Mouse (Mus musculus) spleen, adult 2 months (tissue): ENCODE measurements around the gene Jsrp1. TPM values are rescaled to one million over a fixed set of nuclear protein-coding genes. Genes with fewer than 3 reads are reported as not detected.

Experiments used
- DNase-seq, 2 experiments: peaks; one replicate each; pipeline versions ENCODE4 v3.0.0 to v3.0.0-alpha.2; 2012 to 2021; ENCODE audit warnings: low spot score in 2 of 2, low read depth in 1 of 2
- H3K27ac ChIP-seq: fragments of 200-500 bp; 2 replicates; pipeline ENCODE4 v1.5.1; 2012; ENCODE audit warnings: low read length, inconsistent platforms; ENCODE audit not compliant: insufficient read depth
- H3K27me3 ChIP-seq: fragments of 200-500 bp; 2 replicates; pipeline ENCODE4 v1.6.1; 2012; ENCODE audit warnings: mild to moderate bottlenecking, moderate library complexity, low read length, inconsistent platforms; ENCODE audit not compliant: control insufficient read depth, insufficient read depth
- H3K36me3 ChIP-seq: fragments of 200-500 bp; 2 replicates; pipeline ENCODE4 v1.6.1; 2012; ENCODE audit warnings: mild to moderate bottlenecking, low read length, inconsistent platforms; ENCODE audit not compliant: control insufficient read depth, insufficient read depth
- H3K4me1 ChIP-seq: fragments of 200-500 bp; 2 replicates; pipeline ENCODE4 v1.6.1; 2011; ENCODE audit warnings: inconsistent platforms; ENCODE audit not compliant: control insufficient read depth, insufficient read depth, insufficient read length
- H3K4me3 ChIP-seq: fragments of 200-500 bp; 2 replicates; pipeline ENCODE4 v1.5.1; 2011; ENCODE audit warnings: mild to moderate bottlenecking, inconsistent platforms; ENCODE audit not compliant: insufficient read depth, insufficient read length; ENCODE audit errors: extremely low read depth
- CTCF ChIP-seq: fragments of 200-500 bp; IDR thresholded peaks from 2 replicates; pipeline ENCODE4 v1.5.1; 2011; ENCODE audit warnings: mild to moderate bottlenecking, inconsistent platforms; ENCODE audit not compliant: insufficient read depth, insufficient read length, insufficient replicate concordance; ENCODE audit errors: extremely low read depth
- POLR2A ChIP-seq: fragments of 200-500 bp; IDR thresholded peaks from 2 replicates; pipeline ENCODE4 v1.6.1; 2011; ENCODE audit warnings: low read depth, low read length, inconsistent platforms
- WGBS: fragments of 180-500 bp; shearing (Covaris S2); methylation state at CpG from one replicate; pipeline ENCODE4 v1.1.7; 2018; 5-methylcytosine and 5-hydroxymethylcytosine counted together
- polyA plus RNA-seq: library from polyadenylated mRNA; depleted of rRNA; stranded (reverse); fragments of >200 nt; gene quantifications from 2 replicates; pipeline ENCODE4 v1.2.3, GENCODE M21; 2012; rRNA removed

The Jsrp1 gene
- polyA plus RNA-seq, 1 experiment = not detected

DNA sequence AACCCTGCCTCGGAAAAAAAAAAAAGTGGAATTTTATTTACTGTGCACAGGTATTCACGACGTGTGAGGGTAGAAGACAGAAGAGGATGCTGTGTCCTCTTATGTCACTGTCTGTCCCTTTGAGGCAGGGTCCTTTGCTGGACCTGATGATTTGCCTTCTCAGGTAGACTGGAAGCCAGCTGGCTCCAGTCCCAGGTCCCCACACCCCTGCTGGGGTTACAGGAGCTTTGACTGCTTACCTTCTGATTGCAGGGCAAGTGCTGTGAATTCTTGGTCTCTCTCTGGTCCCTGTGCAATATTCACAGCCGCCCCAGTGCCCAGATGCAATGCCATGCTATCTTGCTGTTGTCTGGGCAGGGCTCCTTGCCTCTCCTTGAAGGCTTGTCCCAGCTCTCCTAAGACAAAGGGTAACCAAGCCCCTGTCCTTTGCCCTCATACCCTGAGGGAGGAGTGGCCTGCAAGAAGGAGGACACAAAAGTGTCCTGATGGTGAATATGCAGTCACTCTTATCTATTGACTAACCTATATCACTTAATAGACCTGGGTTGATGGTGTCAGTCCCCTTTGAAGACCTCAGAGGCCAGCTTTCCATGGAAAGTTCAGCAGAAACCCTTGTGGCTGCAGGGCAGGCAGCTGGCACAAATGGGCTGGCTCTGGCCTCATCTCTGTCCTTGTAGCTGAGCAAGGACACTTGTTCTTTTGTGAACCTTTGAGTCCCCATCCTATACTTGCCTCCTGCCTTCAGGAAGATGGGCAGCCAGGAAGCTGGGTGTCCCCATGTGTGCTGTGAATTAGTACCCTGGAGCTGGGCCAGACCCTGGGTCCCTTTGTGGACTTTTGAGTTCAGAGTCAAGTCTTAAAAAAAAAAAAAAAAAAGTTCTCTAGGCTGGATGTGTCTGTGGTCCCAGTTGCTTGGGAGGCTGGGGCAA lies 52.4 kb downstream of the Jsrp1 start:
- no peak overlapping the region for H3K4me3 ChIP-seq
- no peak overlapping the region for H3K27ac ChIP-seq
- WGBS = 92% methylated on average over 4 of the region's 4 CpGs
- no peaks in the 10 kb centered on the region for H3K27me3 ChIP-seq
- peaks cover 17% of the 10 kb centered on the region; the same call in 1 of the 2 replicates for H3K4me1 ChIP-seq
- peaks cover 4% of the 10 kb centered on the region; the same call in 1 of the 2 replicates for H3K36me3 ChIP-seq
- TF ChIP-seq CTCF (no peak), POLR2A (no peak)
- no peak for DNase-seq

DNA sequence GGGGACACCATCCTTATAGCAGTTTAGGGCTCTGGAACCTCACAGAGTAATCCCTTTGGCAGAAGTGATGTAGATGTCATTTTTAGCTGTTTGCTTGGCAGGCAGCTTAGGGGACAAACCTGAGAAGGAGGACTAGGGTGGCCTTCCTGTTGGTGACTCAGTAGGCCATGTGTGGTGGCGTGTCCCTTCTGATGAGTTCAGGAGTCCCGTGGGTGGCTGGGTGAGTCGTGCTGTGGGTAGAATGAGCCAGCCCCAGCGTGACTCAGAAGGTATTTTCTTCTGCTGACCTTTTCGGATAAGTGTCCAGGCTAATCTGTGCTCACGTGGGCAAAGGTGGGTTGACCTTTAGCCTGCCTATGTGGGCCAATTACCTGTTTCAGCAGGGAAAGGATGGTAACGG lies 54.6 kb downstream of the Jsrp1 start:
- Histone ChIP-seq H3K36me3 (no peaks in the 10 kb centered on the region), H3K27ac (no peak overlapping the region), H3K27me3 (no peaks in the 10 kb centered on the region), H3K4me1 (peaks cover 17% of the 10 kb centered on the region; the same call in 1 of the 2 replicates), H3K4me3 (no peak overlapping the region)
- WGBS = 71% methylated on average over 7 of the region's 7 CpGs
- DNase-seq = no peak
- no peak for TF ChIP-seq CTCF
- no peak for TF ChIP-seq POLR2A

Other genes with a start within 250 kb of the Jsrp1 start
- gene Klf16, start 236.2 kb downstream of the Jsrp1 start, polyA plus RNA-seq = 27.9 and 41.8 TPM in 2 replicates
- 220 and 302 TPM in 2 replicates for gene Abhd17a, start 223.2 kb downstream of the Jsrp1 start, polyA plus RNA-seq
- gene Scamp4, start 210.6 kb downstream of the Jsrp1 start, polyA plus RNA-seq = 94.8 and 110 TPM in 2 replicates
- gene Adat3, start 210.6 kb downstream of the Jsrp1 start, polyA plus RNA-seq = 17.0 and 25.7 TPM in 2 replicates
- gene Gm49322, start 207.5 kb downstream of the Jsrp1 start, polyA plus RNA-seq = 2.9 and 3.0 TPM in 2 replicates
- 206 and 283 TPM in 2 replicates for gene Csnk1g2, start 190.7 kb downstream of the Jsrp1 start, polyA plus RNA-seq
- 49.5 and 66.1 TPM in 2 replicates for gene Btbd2, start 156.4 kb downstream of the Jsrp1 start, polyA plus RNA-seq
- gene Mknk2, start 135.4 kb downstream of the Jsrp1 start, polyA plus RNA-seq = 351 and 533 TPM in 2 replicates
- gene Mob3a, start 111.5 kb downstream of the Jsrp1 start, polyA plus RNA-seq = 130 and 156 TPM in 2 replicates
- 49.0 and 60.8 TPM in 2 replicates for gene Izumo4, start 111.3 kb downstream of the Jsrp1 start, polyA plus RNA-seq
- gene Ap3d1, start 71.2 kb downstream of the Jsrp1 start, polyA plus RNA-seq = 92.5 and 111 TPM in 2 replicates
- gene Dot1l, start 58.3 kb downstream of the Jsrp1 start, polyA plus RNA-seq = 46.2 and 56.2 TPM in 2 replicates
- gene Sf3a2, start 15.3 kb downstream of the Jsrp1 start, polyA plus RNA-seq = 38.7 and 54.3 TPM in 2 replicates
- 71.8 and 97.5 TPM in 2 replicates for gene Plekhj1, start 14.9 kb downstream of the Jsrp1 start, polyA plus RNA-seq
- gene Amh, start 8.3 kb downstream of the Jsrp1 start, polyA plus RNA-seq = 1.3 and 2.3 TPM in 2 replicates
- 730 and 862 TPM in 2 replicates for gene Oaz1, start 13.2 kb upstream of the Jsrp1 start, polyA plus RNA-seq
- gene Lingo3, start 30.5 kb upstream of the Jsrp1 start, polyA plus RNA-seq = 0.02 TPM in 2 replicates
- gene Lsm7, start 41.7 kb upstream of the Jsrp1 start, polyA plus RNA-seq = 84.0 and 103 TPM in 2 replicates
- 127 and 130 TPM in 2 replicates for gene Sppl2b, start 41.8 kb upstream of the Jsrp1 start, polyA plus RNA-seq
- gene Tmprss9, start 58.4 kb upstream of the Jsrp1 start, polyA plus RNA-seq = 0.08 and 0.09 TPM in 2 replicates
- 123 and 133 TPM in 2 replicates for gene Timm13, start 87.5 kb upstream of the Jsrp1 start, polyA plus RNA-seq
- 11.0 and 13.2 TPM in 2 replicates for gene Lmnb2, start 104.7 kb upstream of the Jsrp1 start, polyA plus RNA-seq
- 35.7 and 46.8 TPM in 2 replicates for gene Gadd45b, start 116.6 kb upstream of the Jsrp1 start, polyA plus RNA-seq
- gene Gng7, start 201.4 kb upstream of the Jsrp1 start, polyA plus RNA-seq = 0.75 and 0.91 TPM in 2 replicates
- gene Diras1, start 212.2 kb upstream of the Jsrp1 start, polyA plus RNA-seq = 0.04 TPM in 1 of 2 replicates, not detected in the other
- gene Slc39a3, start 223.9 kb upstream of the Jsrp1 start, polyA plus RNA-seq = 22.3 and 26.0 TPM in 2 replicates
- gene Sgta, start 246.7 kb upstream of the Jsrp1 start, polyA plus RNA-seq = 88.8 and 114 TPM in 2 replicates